Mouse (Mus musculus): ENCODE measurements around the gene Limd2. TPM values are rescaled to one million over a fixed set of nuclear protein-coding genes. Genes with fewer than 3 reads are reported as not detected.
"Not testable (repeated sequence)": the region's sequence is repeated elsewhere in the genome, so short reads cannot be mapped to it uniquely, and the experiment has no call there.

The Limd2 gene
- polyA plus RNA-seq (2014; fragmentation: Nextera tagmentation; extraction: Ambion mirVana), result 211 and 229 TPM in 2 replicates

- 25% methylated on average over 22 of the region's 22 CpGs for WGBS
- TF ChIP-seq CTCF (IDR thresholded peaks at IDR 0.05; ENCODE audit: low read depth), result 0 out of 2 replicates have a peak, but pooled peaks have one; percentile 10
- DNase-seq (peak; percentile 82), ATAC-seq (ENCODE audit: insufficient read depth) (peak; percentile 62)
- H3K9me3 ChIP-seq (ENCODE audit: low read depth, low read length), result no peaks in the 10 kb centered on the region
- H3K27ac ChIP-seq (ENCODE audit: low read depth), result peak within 1 kb of the TSS; percentile 93
- peak within 1 kb of the TSS; percentile 93 for H3K9ac ChIP-seq
- no peaks in the 10 kb centered on the region for H3K27me3 ChIP-seq (ENCODE audit: insufficient read depth, low read length)
- peak within 1 kb of the TSS; percentile 85 for H3K4me3 ChIP-seq (ENCODE audit: low read depth, low read length)
- H3K4me1 ChIP-seq (ENCODE audit: insufficient read depth), result no peaks in the 10 kb centered on the region
- H3K4me2 ChIP-seq, result peak within 1 kb of the TSS; percentile 93
- H3K36me3 ChIP-seq (ENCODE audit: insufficient read depth), result peaks cover 46% of the 10 kb centered on the region
These were observed at the start of gene Limd2, which contains the start of gene Gm10840 for GRCm38 (mm10) chr11:106160841-106161721. Limd2 (minus strand) TSS chr11:106160860. Gm10840 (plus strand) TSS chr11:106160850.

DNA sequence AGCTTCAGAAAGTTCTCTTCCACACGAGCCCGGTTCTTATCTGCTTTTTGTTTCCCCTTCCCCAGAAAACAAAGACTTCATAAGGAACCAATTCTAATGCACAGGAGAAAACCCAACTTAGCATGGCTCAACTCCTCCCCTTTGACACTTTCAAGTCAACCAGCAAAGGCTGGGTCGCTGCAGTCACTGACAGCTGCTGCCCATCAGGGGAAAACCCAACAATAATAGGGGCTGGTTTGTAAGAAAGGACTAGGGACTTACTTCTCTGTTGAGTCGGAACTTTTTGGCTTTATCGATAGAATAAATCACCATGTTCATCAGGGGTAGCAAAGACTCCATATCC is 41.4 kb upstream of the Limd2 start, which contains the start of gene Strada:
Gene Strada, minus strand, starts transcription at position 46 of the 343 bp plus-strand sequence.
- Histone ChIP-seq H3K36me3 (ENCODE audit: insufficient read depth) (peaks cover 90% of the 10 kb centered on the region), H3K9me3 (ENCODE audit: low read depth, low read length) (no peaks in the 10 kb centered on the region), H3K4me2 (no peak within 1 kb of the TSS), H3K9ac (no peak within 1 kb of the TSS), H3K27me3 (ENCODE audit: insufficient read depth, low read length) (no peaks in the 10 kb centered on the region), H3K4me1 (ENCODE audit: insufficient read depth) (no peaks in the 10 kb centered on the region), H3K4me3 (ENCODE audit: low read depth, low read length) (no peak within 1 kb of the TSS), H3K27ac (ENCODE audit: low read depth) (no peak within 1 kb of the TSS)
- no peak for TF ChIP-seq CTCF (IDR thresholded peaks at IDR 0.05; ENCODE audit: low read depth)
- no peak for DNase-seq
- ATAC-seq (ENCODE audit: insufficient read depth), result no peak
- WGBS, result 80% methylated on average over 5 of the region's 5 CpGs

DNA sequence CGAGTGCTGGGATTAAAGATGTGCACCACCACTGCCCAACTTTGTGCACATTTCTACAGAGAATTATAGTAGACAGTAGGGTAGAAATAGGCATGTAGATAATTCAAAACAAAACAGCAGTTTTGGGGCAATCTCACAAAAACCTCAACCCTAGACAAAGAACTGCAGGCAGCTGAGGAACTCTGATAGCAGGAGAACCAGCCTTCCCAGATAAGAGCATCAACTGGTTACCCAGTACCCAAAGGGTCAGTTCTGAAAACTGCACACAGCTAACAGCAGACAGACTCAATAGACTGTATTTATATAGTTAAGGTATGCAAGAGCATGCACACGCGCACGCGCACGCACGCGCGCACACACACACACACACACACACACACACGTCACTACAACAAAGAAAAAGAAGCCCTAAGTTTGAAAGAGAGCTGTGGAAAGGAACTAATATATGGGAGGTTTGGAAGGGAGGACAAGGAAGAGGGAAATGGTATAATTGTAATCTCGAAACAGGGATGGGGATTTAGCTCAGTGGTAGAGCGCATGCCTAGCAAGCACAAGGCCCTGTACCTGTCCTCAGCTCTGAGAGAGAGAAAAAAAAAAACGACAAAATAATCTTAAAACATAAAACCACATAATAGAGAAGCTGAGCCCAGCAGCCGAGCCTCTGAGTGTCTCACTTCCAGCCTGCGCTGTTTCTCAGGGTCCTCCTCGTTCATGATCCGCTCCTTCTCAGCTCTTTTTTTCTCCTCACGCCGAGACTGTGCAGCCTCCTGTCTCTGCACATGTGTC is 40.9 kb upstream of the Limd2 start:
- 94% methylated on average over 19 of the region's 19 CpGs for WGBS
- Histone ChIP-seq H3K9ac (no peak overlapping the region), H3K36me3 (ENCODE audit: insufficient read depth) (peaks cover 90% of the 10 kb centered on the region), H3K4me3 (ENCODE audit: low read depth, low read length) (no peak overlapping the region), H3K27ac (ENCODE audit: low read depth) (no peak overlapping the region), H3K9me3 (ENCODE audit: low read depth, low read length) (no peaks in the 10 kb centered on the region), H3K4me1 (ENCODE audit: insufficient read depth) (no peaks in the 10 kb centered on the region), H3K4me2 (no peak overlapping the region), H3K27me3 (ENCODE audit: insufficient read depth, low read length) (no peaks in the 10 kb centered on the region)
- no peak for ATAC-seq (ENCODE audit: insufficient read depth)
- no peak for DNase-seq
- no peak for TF ChIP-seq CTCF (IDR thresholded peaks at IDR 0.05; ENCODE audit: low read depth)

- no peak overlapping the region for H3K4me3 ChIP-seq (ENCODE audit: low read depth, low read length)
- DNase-seq (no peak), ATAC-seq (ENCODE audit: insufficient read depth) (no peak)
- no peak for TF ChIP-seq CTCF (IDR thresholded peaks at IDR 0.05; ENCODE audit: low read depth)
- H3K9ac ChIP-seq, result no peak overlapping the region
- no peaks in the 10 kb centered on the region for H3K4me1 ChIP-seq (ENCODE audit: insufficient read depth)
- H3K27ac ChIP-seq (ENCODE audit: low read depth), result no peak overlapping the region
- H3K27me3 ChIP-seq (ENCODE audit: insufficient read depth, low read length), result no peaks in the 10 kb centered on the region
- WGBS, result 69% methylated on average over 6 of the region's 6 CpGs
- H3K36me3 ChIP-seq (ENCODE audit: insufficient read depth), result peaks cover 85% of the 10 kb centered on the region
- no peak overlapping the region for H3K4me2 ChIP-seq
- H3K9me3 ChIP-seq (ENCODE audit: low read depth, low read length), result no peaks in the 10 kb centered on the region
These were observed 40.1 kb upstream of the Limd2 start for GRCm38 (mm10) chr11:106200756-106201155.

DNA sequence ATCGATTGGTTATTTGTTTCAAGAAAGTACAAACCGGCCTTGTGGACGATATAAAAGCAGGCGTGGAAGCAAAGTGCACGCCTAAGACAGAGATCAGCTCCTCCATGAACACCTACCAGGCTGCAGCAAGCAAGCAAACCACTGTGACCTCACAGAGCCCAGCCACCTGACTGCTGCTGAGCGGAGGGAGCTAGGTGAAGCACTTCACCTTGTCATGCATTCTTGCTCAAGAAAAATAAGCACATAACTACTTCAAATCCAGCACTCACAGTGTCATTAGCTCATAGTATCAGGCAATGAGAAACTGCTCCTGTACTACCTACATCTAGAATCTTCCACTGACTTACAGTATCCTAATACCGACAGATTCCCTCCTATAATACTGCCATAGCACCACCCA is 39.3 kb upstream of the Limd2 start:
- ATAC-seq (ENCODE audit: insufficient read depth); H3K27me3 ChIP-seq (ENCODE audit: insufficient read depth, low read length); DNase-seq; H3K9ac ChIP-seq; H3K27ac ChIP-seq (ENCODE audit: low read depth); H3K4me1 ChIP-seq (ENCODE audit: insufficient read depth); H3K9me3 ChIP-seq (ENCODE audit: low read depth, low read length); H3K4me3 ChIP-seq (ENCODE audit: low read depth, low read length); H3K4me2 ChIP-seq: not testable (repeated sequence)
- 94% methylated on average over 7 of the region's 7 CpGs for WGBS
- H3K36me3 ChIP-seq (ENCODE audit: insufficient read depth), result peaks cover 78% of the 10 kb centered on the region

- no peak overlapping the region for H3K4me3 ChIP-seq (ENCODE audit: low read depth, low read length)
- no peak for DNase-seq
- TF ChIP-seq CTCF (IDR thresholded peaks at IDR 0.05; ENCODE audit: low read depth), result no peak
- no peak overlapping the region for H3K9ac ChIP-seq
- H3K9me3 ChIP-seq (ENCODE audit: low read depth, low read length), result no peaks in the 10 kb centered on the region
- WGBS, result 73% methylated on average over 4 of the region's 4 CpGs
- H3K4me1 ChIP-seq (ENCODE audit: insufficient read depth), result 0 out of 2 replicates have a peak, but pooled peaks cover 5% of the 10 kb centered on the region
- H3K4me2 ChIP-seq, result no peak overlapping the region
- no peak overlapping the region for H3K27ac ChIP-seq (ENCODE audit: low read depth)
- H3K36me3 ChIP-seq (ENCODE audit: insufficient read depth), result peaks cover 63% of the 10 kb centered on the region
- H3K27me3 ChIP-seq (ENCODE audit: insufficient read depth, low read length), result no peaks in the 10 kb centered on the region
- ATAC-seq (ENCODE audit: insufficient read depth), result no peak
These were observed 37.6 kb upstream of the Limd2 start for GRCm38 (mm10) chr11:106198277-106198676.

- Histone ChIP-seq H3K27ac (ENCODE audit: low read depth) (peak overlapping the region; percentile 33; the same call in 1 of the 2 replicates), H3K4me1 (ENCODE audit: insufficient read depth) (0 out of 2 replicates have a peak, but pooled peaks cover 5% of the 10 kb centered on the region), H3K9me3 (ENCODE audit: low read depth, low read length) (no peaks in the 10 kb centered on the region), H3K27me3 (ENCODE audit: insufficient read depth, low read length) (no peaks in the 10 kb centered on the region), H3K9ac (no peak overlapping the region), H3K36me3 (ENCODE audit: insufficient read depth) (peaks cover 36% of the 10 kb centered on the region), H3K4me3 (ENCODE audit: low read depth, low read length) (no peak overlapping the region), H3K4me2 (no peak overlapping the region)
- no peak for ATAC-seq (ENCODE audit: insufficient read depth)
- TF ChIP-seq CTCF (IDR thresholded peaks at IDR 0.05; ENCODE audit: low read depth), result no peak
- peak; percentile 4 for DNase-seq
These were observed 34.7 kb upstream of the Limd2 start for GRCm38 (mm10) chr11:106195341-106195740.
